Mouse (Mus musculus): ENCODE measurements around the gene Olfr157. TPM values are rescaled to one million over a fixed set of nuclear protein-coding genes. Genes with fewer than 3 reads are reported as not detected.
"Not testable (repeated sequence)": the region's sequence is repeated elsewhere in the genome, so short reads cannot be mapped to it uniquely, and the experiment has no call there.

Gene Olfr157
- polyA plus RNA-seq, 1 experiment = not detected

DNA sequence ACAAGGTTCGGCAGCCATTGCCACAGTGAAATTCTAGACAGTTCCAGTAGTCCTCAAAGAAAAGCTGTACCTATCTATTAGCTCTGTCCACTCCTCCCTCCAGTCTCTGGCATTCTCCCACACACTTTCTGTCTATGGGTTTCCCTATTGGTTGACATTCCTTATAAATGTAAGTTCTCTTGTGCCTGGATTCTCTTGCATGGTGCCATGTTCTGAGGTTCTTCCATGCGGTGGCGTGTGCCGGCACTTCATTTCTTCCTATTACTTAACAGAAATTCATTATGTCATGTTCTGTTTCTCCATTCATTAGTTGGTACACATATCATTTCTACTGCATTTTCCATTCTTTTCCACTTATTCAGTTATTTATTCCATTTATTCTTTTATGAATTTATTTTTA, 11.2 kb downstream of the Olfr157 start:
- Histone ChIP-seq H3K4me1 (ENCODE audit: control insufficient read depth, insufficient read depth, low read length) (no peaks in the 10 kb centered on the region), H3K27ac (ENCODE audit: insufficient read depth, low read depth, low read length) (no peak overlapping the region), H3K4me3 (ENCODE audit: insufficient read depth, low read depth, low read length) (no peak overlapping the region)
- no peak for TF ChIP-seq POLR2A (IDR thresholded peaks at IDR 0.05; ENCODE audit: insufficient read depth, low read depth, low read length)
- TF ChIP-seq CTCF (IDR thresholded peaks at IDR 0.05; ENCODE audit: insufficient read depth, low read depth, low read length) = no peak
- 90% methylated on average over 4 of the region's 4 CpGs for WGBS

- Histone ChIP-seq H3K27ac (ENCODE audit: insufficient read depth, low read depth, low read length) (no peak within 1 kb of the TSS), H3K4me3 (ENCODE audit: insufficient read depth, low read depth, low read length) (no peak within 1 kb of the TSS), H3K4me1 (ENCODE audit: control insufficient read depth, insufficient read depth, low read length) (no peaks in the 10 kb centered on the region)
- 33% methylated on average over 7 of the region's 7 CpGs for WGBS
- TF ChIP-seq CTCF (IDR thresholded peaks at IDR 0.05; ENCODE audit: insufficient read depth, low read depth, low read length) (0 out of 2 replicates have a peak, but pooled peaks have one; percentile 23), POLR2A (IDR thresholded peaks at IDR 0.05; ENCODE audit: insufficient read depth, low read depth, low read length) (no peak)
These were observed 16.1 kb downstream of the Olfr157 start, which contains the start of gene Olfr156 for GRCm38 (mm10) chr4:43823845-43824337. Olfr156 (minus strand) TSS chr4:43823895.

DNA sequence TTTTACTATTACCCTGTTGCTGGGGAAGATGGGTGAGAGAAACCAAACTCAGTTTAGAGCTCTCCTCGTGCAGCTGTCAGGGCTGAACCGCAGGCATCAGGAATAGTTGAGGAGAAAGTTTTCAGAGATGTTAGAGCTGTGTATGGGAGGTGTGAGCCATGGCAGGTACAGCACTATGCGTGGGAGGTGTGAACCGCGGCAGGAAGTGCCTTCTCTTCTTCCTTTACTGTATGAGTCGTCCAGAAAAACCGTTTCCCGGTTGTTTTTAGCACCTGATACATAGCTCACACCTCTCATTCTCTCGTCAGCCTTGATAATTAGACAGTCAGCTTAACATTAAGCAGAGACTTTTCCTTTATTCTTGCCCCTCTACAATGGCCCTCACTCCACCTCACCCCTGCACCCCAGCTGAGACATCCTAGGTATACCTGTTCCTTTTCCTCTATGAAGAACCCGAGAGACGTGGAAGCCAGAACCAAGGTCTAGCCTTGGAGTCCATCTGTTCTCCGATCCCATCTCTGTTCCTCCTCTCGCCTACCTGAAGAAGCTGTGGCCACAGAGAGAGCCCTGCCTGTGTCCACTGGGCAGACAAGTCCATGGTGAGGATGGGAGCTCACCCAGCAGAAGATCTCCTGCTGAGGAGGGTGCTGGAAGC, 17.0 kb downstream of the Olfr157 start:
- H3K4me1 ChIP-seq (ENCODE audit: control insufficient read depth, insufficient read depth, low read length) = no peaks in the 10 kb centered on the region

DNA sequence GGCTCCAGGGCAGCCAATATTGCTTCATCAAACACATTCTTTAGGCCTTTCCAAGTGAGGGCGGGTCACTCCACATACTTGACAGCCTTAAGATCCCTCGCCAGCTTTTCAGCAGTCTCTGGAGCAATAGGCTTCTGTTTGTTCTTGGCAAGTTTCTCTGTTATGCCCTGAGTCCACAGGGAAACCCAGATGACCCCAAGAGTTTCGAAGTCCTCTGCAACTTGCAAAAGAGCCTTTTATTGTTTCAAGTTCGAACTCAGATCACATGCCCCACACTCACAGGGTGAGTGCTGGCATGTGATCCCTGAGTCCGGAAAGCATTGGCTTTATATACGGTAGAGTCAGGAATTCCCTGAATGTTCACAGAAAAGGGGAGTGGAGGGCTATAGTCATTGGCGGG, 41.1 kb downstream of the Olfr157 start:
- TF ChIP-seq POLR2A (IDR thresholded peaks at IDR 0.05; ENCODE audit: insufficient read depth, low read depth, low read length) (no peak), CTCF (IDR thresholded peaks at IDR 0.05; ENCODE audit: insufficient read depth, low read depth, low read length) (no peak)
- 67% methylated on average over 7 of the region's 7 CpGs for WGBS
- Histone ChIP-seq H3K4me1 (ENCODE audit: control insufficient read depth, insufficient read depth, low read length) (no peaks in the 10 kb centered on the region), H3K27ac (ENCODE audit: insufficient read depth, low read depth, low read length) (no peak overlapping the region), H3K4me3 (ENCODE audit: insufficient read depth, low read depth, low read length) (no peak overlapping the region)

More for the DNA sequence above, 17.0 kb downstream of the Olfr157 start:
- WGBS = 82% methylated on average over 13 of the region's 13 CpGs
- H3K27ac ChIP-seq (ENCODE audit: insufficient read depth, low read depth, low read length) = no peak overlapping the region
- no peak for TF ChIP-seq POLR2A (IDR thresholded peaks at IDR 0.05; ENCODE audit: insufficient read depth, low read depth, low read length)
- TF ChIP-seq CTCF (IDR thresholded peaks at IDR 0.05; ENCODE audit: insufficient read depth, low read depth, low read length) = no peak
- no peak overlapping the region for H3K4me3 ChIP-seq (ENCODE audit: insufficient read depth, low read depth, low read length)

DNA sequence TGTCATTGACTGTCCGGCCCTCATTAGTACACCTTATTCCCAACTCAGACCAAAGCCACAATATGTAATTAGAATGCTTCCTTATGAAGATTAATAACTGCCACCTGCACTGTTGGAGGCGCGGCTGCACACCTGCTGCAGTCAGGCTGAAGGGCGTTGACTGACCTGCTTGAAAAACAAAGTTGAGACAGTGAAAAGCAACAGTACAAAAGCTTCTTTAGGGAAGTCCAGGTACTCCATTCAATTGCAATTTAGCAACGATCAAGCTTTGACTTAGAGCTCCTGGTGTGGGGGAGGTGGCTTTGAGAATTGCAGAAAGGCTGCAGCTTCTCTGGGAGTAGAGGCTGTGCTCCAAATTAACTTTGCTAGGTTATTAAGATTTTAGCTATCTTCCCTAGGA, 44.2 kb downstream of the Olfr157 start:
- 84% methylated on average over 5 of the region's 5 CpGs for WGBS

DNA sequence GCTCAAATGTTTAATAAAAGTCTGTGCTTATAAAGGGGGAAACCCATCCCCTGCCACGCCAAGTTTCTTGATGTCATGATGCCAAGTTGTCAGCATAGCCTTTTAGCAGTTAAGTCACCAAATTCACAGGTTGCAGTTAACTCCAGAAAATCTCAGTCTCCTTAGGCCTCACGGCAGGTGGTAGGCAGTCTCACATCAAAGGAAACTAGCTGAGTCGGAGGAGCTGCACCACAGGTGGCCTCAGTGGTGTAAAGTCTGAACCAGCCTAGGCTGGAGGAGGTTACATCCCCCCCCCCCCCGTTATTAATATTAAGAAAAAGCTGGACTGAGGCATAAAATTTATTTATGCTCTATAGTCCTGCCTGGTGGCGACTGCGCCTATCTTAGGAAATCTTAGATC, 44.7 kb downstream of the Olfr157 start:
- 75% methylated on average over 6 of the region's 6 CpGs for WGBS
- Histone ChIP-seq H3K27ac (ENCODE audit: insufficient read depth, low read depth, low read length) (no peak overlapping the region), H3K4me1 (ENCODE audit: control insufficient read depth, insufficient read depth, low read length) (no peaks in the 10 kb centered on the region), H3K4me3 (ENCODE audit: insufficient read depth, low read depth, low read length) (no peak overlapping the region)
- no peak for TF ChIP-seq POLR2A (IDR thresholded peaks at IDR 0.05; ENCODE audit: insufficient read depth, low read depth, low read length)
- no peak for TF ChIP-seq CTCF (IDR thresholded peaks at IDR 0.05; ENCODE audit: insufficient read depth, low read depth, low read length)

More for the DNA sequence above, 44.2 kb downstream of the Olfr157 start:
- H3K27ac ChIP-seq (ENCODE audit: insufficient read depth, low read depth, low read length); H3K4me3 ChIP-seq (ENCODE audit: insufficient read depth, low read depth, low read length); H3K4me1 ChIP-seq (ENCODE audit: control insufficient read depth, insufficient read depth, low read length): not testable (repeated sequence)

Other genes with a start within 250 kb of the Olfr157 start
- gene Npr2, start 208.3 kb downstream of the Olfr157 start, polyA plus RNA-seq (2012; ENCODE audit: insufficient read depth, insufficient read length, low replicate concordance, missing spikeins) = not detected in 2 replicates
- not detected in 2 replicates for gene Spag8, start 186.6 kb downstream of the Olfr157 start, polyA plus RNA-seq (2012; ENCODE audit: insufficient read depth, insufficient read length, low replicate concordance, missing spikeins)
- not detected in 2 replicates for gene Hint2, start 183.7 kb downstream of the Olfr157 start, polyA plus RNA-seq (2012; ENCODE audit: insufficient read depth, insufficient read length, low replicate concordance, missing spikeins)
- gene Tmem8b, start 171.2 kb downstream of the Olfr157 start, polyA plus RNA-seq (2012; ENCODE audit: insufficient read depth, insufficient read length, low replicate concordance, missing spikeins) = not detected in 2 replicates
- gene Fam221b, start 171.1 kb downstream of the Olfr157 start, polyA plus RNA-seq (2012; ENCODE audit: insufficient read depth, insufficient read length, low replicate concordance, missing spikeins) = not detected in 2 replicates
- gene Olfr70, start 139.4 kb downstream of the Olfr157 start, polyA plus RNA-seq (2012; ENCODE audit: insufficient read depth, insufficient read length, low replicate concordance, missing spikeins) = not detected in 2 replicates
- not detected in 2 replicates for gene Olfr71, start 129.9 kb downstream of the Olfr157 start, polyA plus RNA-seq (2012; ENCODE audit: insufficient read depth, insufficient read length, low replicate concordance, missing spikeins)
- gene Hrct1, start 113.0 kb downstream of the Olfr157 start, polyA plus RNA-seq (2012; ENCODE audit: insufficient read depth, insufficient read length, low replicate concordance, missing spikeins) = not detected in 2 replicates
- gene Spaar, start 110.2 kb downstream of the Olfr157 start, polyA plus RNA-seq (2012; ENCODE audit: insufficient read depth, insufficient read length, low replicate concordance, missing spikeins) = not detected in 2 replicates
- gene Olfr159, start 69.2 kb downstream of the Olfr157 start, polyA plus RNA-seq (2012; ENCODE audit: insufficient read depth, insufficient read length, low replicate concordance, missing spikeins) = not detected in 2 replicates
- gene Olfr156, start 16.3 kb downstream of the Olfr157 start, polyA plus RNA-seq (2012; ENCODE audit: insufficient read depth, insufficient read length, low replicate concordance, missing spikeins) = not detected in 2 replicates
- not detected in 2 replicates for gene Olfr155, start 11.4 kb upstream of the Olfr157 start, polyA plus RNA-seq (2012; ENCODE audit: insufficient read depth, insufficient read length, low replicate concordance, missing spikeins)
- not detected in 2 replicates for gene Reck, start 35.3 kb upstream of the Olfr157 start, polyA plus RNA-seq (2012; ENCODE audit: insufficient read depth, insufficient read length, low replicate concordance, missing spikeins)
- not detected in 2 replicates for gene Glipr2, start 117.2 kb upstream of the Olfr157 start, polyA plus RNA-seq (2012; ENCODE audit: insufficient read depth, insufficient read length, low replicate concordance, missing spikeins)
- gene Ccin, start 143.3 kb upstream of the Olfr157 start, polyA plus RNA-seq (2012; ENCODE audit: insufficient read depth, insufficient read length, low replicate concordance, missing spikeins) = not detected in 2 replicates
- gene Clta, start 164.3 kb upstream of the Olfr157 start, polyA plus RNA-seq (2012; ENCODE audit: insufficient read depth, insufficient read length, low replicate concordance, missing spikeins) = not detected in 2 replicates
- gene Gne, start 244.0 kb upstream of the Olfr157 start, polyA plus RNA-seq (2012; ENCODE audit: insufficient read depth, insufficient read length, low replicate concordance, missing spikeins) = not detected in 2 replicates